Mouse (Mus musculus): ENCODE measurements around the gene Dlat. TPM values are rescaled to one million over a fixed set of nuclear protein-coding genes. Genes with fewer than 3 reads are reported as not detected.

The Dlat gene
- polyA plus RNA-seq, 1 experiment from 2014 or later = 49.5 TPM

DNA sequence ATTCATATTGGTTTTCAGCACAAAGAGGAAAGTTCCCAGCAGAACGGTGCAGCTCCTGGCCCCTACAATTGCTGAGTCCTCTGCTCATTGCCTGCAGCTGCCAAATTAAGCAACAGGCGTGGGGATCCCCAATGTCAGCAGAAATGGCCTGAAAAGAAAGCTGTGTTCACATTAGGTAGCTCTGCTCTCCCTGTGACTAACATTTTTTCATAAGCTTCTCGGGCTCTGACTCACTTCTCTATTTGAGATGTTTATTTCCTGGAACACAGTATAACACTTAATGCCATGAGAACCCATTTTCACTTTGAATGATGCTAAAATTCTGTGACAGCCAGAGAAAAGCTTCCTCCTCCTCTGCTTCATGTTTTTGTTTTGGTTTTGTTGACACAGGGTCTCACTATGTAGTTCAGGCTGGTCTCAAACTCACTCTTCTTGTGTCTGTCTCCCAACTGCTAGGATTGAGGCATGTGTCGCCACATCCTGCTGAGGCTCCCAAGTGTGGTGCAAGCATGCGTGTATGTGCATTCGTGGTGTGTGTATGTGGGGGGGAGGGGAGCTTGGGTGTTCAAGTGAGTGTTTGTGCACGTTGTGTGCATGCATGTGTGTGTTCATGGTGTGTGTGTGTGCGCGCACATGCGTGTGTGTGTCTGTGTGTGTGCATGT is 68.6 kb downstream of the Dlat start:
- ATAC-seq (ENCODE audit: insufficient number of reproducible peaks, insufficient read depth, low FRiP score, low TSS enrichment, low read depth) = no peak
- no peaks in the 10 kb centered on the region for H3K9me3 ChIP-seq
- no peak overlapping the region for H3K4me2 ChIP-seq
- no peak overlapping the region for H3K4me3 ChIP-seq (replicated peaks)
- no peak overlapping the region for H3K9ac ChIP-seq (replicated peaks)
- WGBS = 74% methylated on average over 10 of the region's 10 CpGs
- no peaks in the 10 kb centered on the region for H3K27me3 ChIP-seq
- no peaks in the 10 kb centered on the region for H3K4me1 ChIP-seq (replicated peaks)
- no peak overlapping the region for H3K27ac ChIP-seq
- peaks cover 15% of the 10 kb centered on the region for H3K36me3 ChIP-seq

GRCm38 (mm10) chr9:50586955-50587354 is 72.6 kb downstream of the Dlat start:
- no peak overlapping the region for H3K27ac ChIP-seq
- no peaks in the 10 kb centered on the region; the same call in 1 of the 2 replicates for H3K4me1 ChIP-seq (replicated peaks)
- no peaks in the 10 kb centered on the region for H3K9me3 ChIP-seq
- 74% methylated on average over 4 of the region's 4 CpGs for WGBS
- no peak overlapping the region for H3K4me3 ChIP-seq (replicated peaks)
- H3K36me3 ChIP-seq = no peaks in the 10 kb centered on the region
- no peak overlapping the region for H3K9ac ChIP-seq (replicated peaks)
- no peak overlapping the region for H3K4me2 ChIP-seq
- no peaks in the 10 kb centered on the region for H3K27me3 ChIP-seq
- no peak for ATAC-seq (ENCODE audit: insufficient number of reproducible peaks, insufficient read depth, low FRiP score, low TSS enrichment, low read depth)

- Histone ChIP-seq H3K4me3 (replicated peaks) (no peak overlapping the region), H3K27me3 (no peaks in the 10 kb centered on the region), H3K9ac (replicated peaks) (no peak overlapping the region), H3K27ac (no peak overlapping the region), H3K9me3 (no peaks in the 10 kb centered on the region), H3K36me3 (no peaks in the 10 kb centered on the region), H3K4me1 (replicated peaks) (no peaks in the 10 kb centered on the region; the same call in 1 of the 2 replicates), H3K4me2 (no peak overlapping the region)
- no peak for ATAC-seq (ENCODE audit: insufficient number of reproducible peaks, insufficient read depth, low FRiP score, low TSS enrichment, low read depth)
- 67% methylated on average over 6 of the region's 6 CpGs for WGBS
Measured at GRCm38 (mm10) chr9:50585145-50585818, 74.3 kb downstream of the Dlat start.

Other genes starting within 250 kb of the Dlat start
- 0.16 TPM in 1 of 2 replicates, not detected in the other for gene Plet1, start 165.3 kb downstream of the Dlat start, polyA plus RNA-seq (2016; fragmentation: Nextera tagmentation; extraction: Ambion mirVana)
- gene Pts, start 131.1 kb downstream of the Dlat start, polyA plus RNA-seq (2016; fragmentation: Nextera tagmentation; extraction: Ambion mirVana) = 79.0 and 79.6 TPM in 2 replicates
- gene Il18, start 105.0 kb downstream of the Dlat start, polyA plus RNA-seq (2016; fragmentation: Nextera tagmentation; extraction: Ambion mirVana) = 0.59 and 2.2 TPM in 2 replicates
- gene Bco2, start 104.6 kb downstream of the Dlat start, polyA plus RNA-seq (2016; fragmentation: Nextera tagmentation; extraction: Ambion mirVana) = 0.26 and 0.63 TPM in 2 replicates
- not detected in 2 replicates for gene Tex12, start 98.5 kb downstream of the Dlat start, polyA plus RNA-seq (2016; fragmentation: Nextera tagmentation; extraction: Ambion mirVana)
- 259 and 268 TPM in 2 replicates for gene Sdhd, start 56.0 kb downstream of the Dlat start, polyA plus RNA-seq (2016; fragmentation: Nextera tagmentation; extraction: Ambion mirVana)
- 323 and 341 TPM in 2 replicates for gene Timm8b, start 55.9 kb downstream of the Dlat start, polyA plus RNA-seq (2016; fragmentation: Nextera tagmentation; extraction: Ambion mirVana)
- 4.0 and 4.6 TPM in 2 replicates for gene Pih1d2, start 42.5 kb downstream of the Dlat start, polyA plus RNA-seq (2016; fragmentation: Nextera tagmentation; extraction: Ambion mirVana)
- 28.6 and 32.0 TPM in 2 replicates for gene Nkapd1, start 42.3 kb downstream of the Dlat start, polyA plus RNA-seq (2016; fragmentation: Nextera tagmentation; extraction: Ambion mirVana)
- gene Dixdc1, start 79.7 kb upstream of the Dlat start, polyA plus RNA-seq (2016; fragmentation: Nextera tagmentation; extraction: Ambion mirVana) = 29.5 and 30.4 TPM in 2 replicates
- 2.2 and 3.5 TPM in 2 replicates for gene 2310030G06Rik, start 86.8 kb upstream of the Dlat start, polyA plus RNA-seq (2016; fragmentation: Nextera tagmentation; extraction: Ambion mirVana)
- gene Cryab, start 91.5 kb upstream of the Dlat start, polyA plus RNA-seq (2016; fragmentation: Nextera tagmentation; extraction: Ambion mirVana) = 28.0 and 31.2 TPM in 2 replicates
- 13.3 and 19.2 TPM in 2 replicates for gene Hspb2, start 92.6 kb upstream of the Dlat start, polyA plus RNA-seq (2016; fragmentation: Nextera tagmentation; extraction: Ambion mirVana)
- 10.9 and 11.3 TPM in 2 replicates for gene Fdxacb1, start 108.5 kb upstream of the Dlat start, polyA plus RNA-seq (2016; fragmentation: Nextera tagmentation; extraction: Ambion mirVana)
- gene Alg9, start 115.2 kb upstream of the Dlat start, polyA plus RNA-seq (2016; fragmentation: Nextera tagmentation; extraction: Ambion mirVana) = 39.0 and 41.9 TPM in 2 replicates
- 24.8 and 33.2 TPM in 2 replicates for gene 1110032A03Rik, start 115.7 kb upstream of the Dlat start, polyA plus RNA-seq (2016; fragmentation: Nextera tagmentation; extraction: Ambion mirVana)
- gene Ppp2r1b, start 185.5 kb upstream of the Dlat start, polyA plus RNA-seq (2016; fragmentation: Nextera tagmentation; extraction: Ambion mirVana) = 102 and 106 TPM in 2 replicates